Mouse (Mus musculus): ENCODE data around the gene Suco.

- TF ChIP-seq CTCF (IDR thresholded peaks at IDR 0.05; ENCODE audit: low read depth, low read length) (no peak), EP300 (IDR thresholded peaks at IDR 0.05; ENCODE audit: insufficient read depth, low read depth, low read length) (no peak)
These were observed 7.1 kb downstream of the Suco start for GRCm38 (mm10) chr1:161869422-161869821.
